Mouse (Mus musculus) gastrocnemius, adult 8-10 months (tissue): ENCODE measurements around the gene Hrct1. TPM values are rescaled to one million over a fixed set of nuclear protein-coding genes. Genes with fewer than 3 reads are reported as not detected.
A peak's percentile ranks its signal among the peaks of the same experiment; 100 is the strongest.

Source experiments
- DNase-seq, 2 experiments: peaks; one replicate each; pipeline ENCODE4 v3.0.0; 2022; ENCODE audit warnings: low spot score in 2 of 2
- total RNA-seq, 4 experiments: library from RNA; stranded (reverse); gene quantifications; 2 replicates each; pipeline ENCODE4 v1.2.4; 2022

Hrct1 gene
- total RNA-seq, 4 experiments from 2014 or later: 0.73 to 2.9 (median 1.7) TPM

DNA sequence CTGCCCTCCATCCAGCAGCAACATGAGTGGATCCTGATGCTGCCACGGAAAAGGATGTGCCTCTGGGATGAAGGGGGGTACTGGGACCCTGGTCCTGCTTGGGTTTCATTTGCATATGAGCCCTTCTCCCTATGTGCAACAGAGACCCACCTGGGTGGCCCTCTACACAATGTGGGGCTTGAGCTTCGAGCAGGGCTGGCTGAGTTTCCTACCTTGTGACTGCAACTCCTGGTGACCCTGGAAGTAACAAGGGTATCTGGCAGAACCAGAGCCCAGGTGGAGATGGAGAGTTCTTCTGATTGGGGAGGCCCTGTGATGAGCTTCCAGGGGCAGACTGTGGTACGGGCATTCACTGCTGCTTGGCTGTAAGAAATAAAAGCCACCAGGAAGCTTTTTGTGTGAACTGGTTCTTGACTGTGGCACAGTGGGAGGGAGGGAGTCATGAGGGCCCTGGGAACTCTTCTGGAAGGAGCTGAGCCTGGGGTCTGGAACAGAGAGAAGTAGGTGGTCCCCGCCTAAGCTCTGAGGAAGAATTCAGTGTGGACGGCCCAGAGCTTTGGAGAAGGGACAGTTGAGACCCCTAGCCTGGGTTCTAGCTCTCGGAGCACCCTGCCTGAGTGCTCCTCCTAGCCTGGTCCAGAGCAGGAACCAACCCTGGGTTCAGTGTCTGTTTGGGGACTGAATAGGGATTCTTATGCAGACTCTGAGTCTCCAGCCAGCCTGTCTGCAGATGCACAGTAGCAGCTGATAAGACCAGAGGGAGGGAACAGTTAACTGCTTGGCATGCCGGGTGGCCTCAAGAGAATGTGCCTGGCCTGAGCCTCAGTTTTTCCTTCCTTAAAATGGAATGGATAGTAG is 959 bp downstream of the Hrct1 start:
- DNase-seq: no peak

DNA sequence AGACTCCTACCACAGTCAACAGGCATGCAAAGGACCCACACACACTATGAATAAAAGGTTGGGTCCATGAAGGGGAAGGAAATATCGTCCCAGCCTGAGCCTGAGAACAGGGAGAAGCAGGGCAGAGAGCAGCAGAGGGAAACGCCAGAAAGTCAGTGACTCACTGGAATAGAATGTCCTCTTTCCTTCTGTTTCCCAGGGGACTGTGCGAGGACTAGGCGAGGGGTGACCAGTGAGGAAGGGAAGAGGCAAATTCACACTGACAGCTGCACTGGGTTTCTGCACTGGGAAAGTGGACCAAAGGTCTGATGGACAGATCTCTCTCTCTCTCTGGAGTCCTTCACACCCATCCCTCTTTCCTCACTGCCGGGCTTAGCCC is 1.6 kb downstream of the Hrct1 start:
- peak; percentile 47 to 50 for DNase-seq

DNA sequence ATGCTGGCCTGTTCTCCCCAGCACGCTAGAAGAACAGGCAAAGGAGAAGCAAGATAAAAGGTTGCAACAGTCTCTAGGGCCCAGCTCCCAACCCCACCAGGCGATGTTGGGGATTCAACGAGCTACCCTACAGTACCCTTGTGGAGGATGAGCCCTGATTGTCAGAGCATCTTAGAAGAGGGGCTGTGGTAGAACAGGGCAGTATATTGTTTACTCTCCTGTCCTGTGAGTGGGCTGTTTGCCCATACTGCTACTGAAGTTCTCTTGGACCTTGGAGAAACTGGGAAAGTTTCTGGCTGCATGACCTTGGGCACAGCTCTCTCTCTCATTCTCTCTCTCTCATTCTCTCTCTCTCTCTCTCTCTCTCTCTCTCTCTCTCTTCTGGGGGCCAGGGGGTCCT is 2.1 kb downstream of the Hrct1 start:
- DNase-seq: no peak

DNA sequence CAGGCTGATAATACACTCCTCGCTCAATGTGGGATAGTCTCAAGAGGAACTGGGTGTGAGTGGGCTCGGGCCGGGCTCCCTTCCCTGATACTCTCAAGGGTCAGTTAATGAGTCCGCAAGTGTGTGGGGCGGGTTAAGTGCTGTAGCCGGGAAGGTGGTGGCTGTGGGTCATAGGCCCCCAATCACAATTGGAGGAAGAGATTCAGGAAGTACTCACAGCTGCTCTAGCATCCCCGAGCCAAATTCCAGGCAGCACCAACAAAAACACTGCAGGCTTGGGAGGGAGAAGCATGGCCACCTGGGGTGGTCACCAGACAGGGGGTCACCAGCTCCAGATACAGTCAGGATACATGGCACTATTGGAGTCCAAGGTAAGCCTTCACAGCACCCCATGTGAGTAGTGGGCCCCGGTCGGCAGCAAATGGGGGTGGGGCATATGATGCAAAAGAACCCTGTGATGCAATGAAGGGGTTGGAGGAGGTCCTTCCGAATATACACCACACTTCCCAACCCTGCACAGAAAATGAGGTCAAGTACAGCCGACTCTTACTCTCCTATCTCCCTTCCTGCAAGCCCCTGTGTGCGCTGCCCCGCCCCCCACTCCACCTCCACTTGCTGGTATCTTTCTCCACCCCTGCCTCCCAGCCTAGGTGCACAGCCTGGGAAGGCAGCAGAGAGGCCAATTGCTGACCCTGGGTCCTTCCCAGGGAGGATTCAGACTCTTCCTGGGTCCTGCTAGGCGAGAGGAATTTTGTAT is 3.0 kb downstream of the Hrct1 start, which contains the start of gene Spaar:
Spaar (plus strand) TSS at position 241 of the 757 bp plus-strand sequence.
- peak in 1 of 2 experiments; percentile 58 for DNase-seq

DNA sequence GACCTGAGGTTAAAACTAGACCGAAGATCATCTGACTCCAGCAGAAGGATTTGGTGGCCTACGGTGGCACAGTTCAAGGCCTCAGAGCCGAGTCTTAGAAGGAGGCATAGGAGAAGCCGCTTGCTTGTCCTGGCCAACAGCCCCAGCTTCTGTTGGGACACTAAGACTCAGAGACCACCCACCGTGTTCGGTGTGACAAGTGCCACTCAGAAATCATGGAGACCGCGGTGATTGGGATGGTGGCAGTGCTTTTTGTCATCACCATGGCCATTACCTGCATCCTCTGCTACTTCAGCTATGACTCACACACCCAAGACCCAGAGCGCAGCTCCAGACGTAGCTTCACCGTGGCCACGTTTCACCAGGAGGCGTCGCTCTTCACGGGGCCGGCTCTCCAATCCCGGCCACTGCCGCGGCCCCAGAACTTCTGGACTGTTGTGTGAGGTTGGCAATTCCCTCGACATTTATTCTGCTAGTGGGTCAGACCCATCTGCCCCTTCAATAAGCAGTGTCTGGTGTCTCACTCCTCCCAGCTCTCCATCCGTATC is 3.8 kb downstream of the Hrct1 start:
- DNase-seq: no peak

DNA sequence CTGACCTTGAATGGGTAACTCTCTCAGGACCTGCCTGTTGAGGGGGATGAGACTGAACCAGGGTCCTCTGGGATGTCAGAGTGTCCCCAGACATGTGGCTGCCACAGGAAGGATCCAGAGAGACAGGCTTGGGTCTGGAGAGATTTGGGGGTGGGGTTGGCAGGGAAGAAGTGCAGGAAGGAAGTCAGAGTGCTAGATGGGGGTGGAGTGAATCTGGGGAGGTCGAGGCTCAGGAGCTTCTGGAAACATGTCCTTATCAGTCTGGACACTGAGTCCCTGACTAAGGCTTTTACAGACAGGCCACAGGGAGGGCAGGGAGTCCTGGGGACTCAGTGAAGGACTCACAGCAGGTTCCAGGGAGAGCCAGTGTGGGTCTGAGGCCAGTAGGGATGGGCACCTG is 5.2 kb downstream of the Hrct1 start:
- DNase-seq: no peak

DNA sequence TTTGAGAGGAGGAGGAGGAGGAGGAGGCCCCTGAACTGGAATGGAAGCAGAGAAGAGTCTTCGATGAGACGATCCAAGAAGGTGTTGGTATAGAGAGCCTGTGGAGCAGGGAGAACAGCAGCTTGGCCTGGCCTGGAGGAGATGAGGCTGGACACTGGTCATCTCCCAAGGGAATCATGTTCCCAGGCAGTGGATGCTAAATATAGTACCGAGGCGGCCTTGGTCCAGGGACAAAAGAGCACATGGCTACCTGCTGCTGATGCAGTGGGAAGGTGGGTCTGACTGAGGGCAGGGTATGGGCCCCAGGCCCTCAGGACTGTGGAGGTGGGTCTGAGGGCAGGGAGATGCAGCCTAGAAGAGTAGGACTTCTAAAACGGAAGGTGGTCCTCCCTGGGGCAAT is 6.2 kb downstream of the Hrct1 start:
- DNase-seq: peak in 1 of 2 experiments; percentile 45

DNA sequence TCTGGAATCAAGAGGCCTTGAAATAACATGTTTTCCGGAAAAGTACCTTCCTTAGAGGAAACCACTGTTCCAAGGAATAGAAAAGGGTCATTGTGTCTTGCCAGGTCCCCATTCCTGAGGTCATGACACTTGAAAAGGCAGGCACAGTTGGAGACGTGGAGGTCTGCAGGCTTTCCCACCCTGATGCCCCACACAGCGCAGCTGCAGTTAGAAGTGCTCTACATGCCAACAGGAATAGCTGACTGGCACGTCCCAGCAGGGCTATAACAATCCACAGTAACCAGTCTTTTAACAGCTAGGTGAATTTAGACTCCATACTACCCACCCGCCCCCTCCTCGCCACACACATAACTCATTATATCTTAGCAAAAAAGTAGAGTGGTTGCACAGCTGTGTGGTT is 10.2 kb downstream of the Hrct1 start:
- DNase-seq: no peak

DNA sequence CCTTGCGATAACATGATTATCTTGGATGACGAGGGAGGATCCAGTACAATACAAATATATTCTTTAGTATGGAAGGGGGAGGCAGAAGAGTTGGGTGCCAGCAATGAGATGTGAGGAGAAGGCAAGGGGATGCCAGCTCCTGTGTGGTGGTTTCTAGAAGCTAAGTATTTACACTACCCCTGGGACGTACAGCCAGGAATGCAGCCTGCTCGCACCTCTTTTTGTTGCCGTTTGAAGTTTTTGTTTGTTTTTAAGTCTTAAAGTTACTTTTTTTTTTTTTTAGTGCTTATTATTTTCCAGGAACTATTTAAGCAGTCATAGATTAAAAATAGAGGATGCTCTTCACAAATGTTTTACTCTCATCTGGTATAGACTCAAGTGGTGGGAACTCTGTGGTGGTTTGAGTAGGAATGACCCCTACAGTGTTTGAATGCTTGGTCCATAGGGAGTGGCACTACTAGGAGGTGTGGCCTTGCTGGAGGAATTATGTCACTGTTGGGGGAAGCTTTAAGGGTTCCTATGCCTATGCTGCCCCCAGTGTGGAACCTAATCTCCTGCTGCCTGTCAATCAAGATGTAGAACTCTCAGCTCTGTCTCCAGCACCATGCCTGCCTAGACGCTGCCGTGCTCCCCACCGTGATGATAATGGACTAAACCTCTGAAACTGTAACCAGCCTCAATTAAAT is 12.1 kb downstream of the Hrct1 start:
- no peak for DNase-seq

DNA sequence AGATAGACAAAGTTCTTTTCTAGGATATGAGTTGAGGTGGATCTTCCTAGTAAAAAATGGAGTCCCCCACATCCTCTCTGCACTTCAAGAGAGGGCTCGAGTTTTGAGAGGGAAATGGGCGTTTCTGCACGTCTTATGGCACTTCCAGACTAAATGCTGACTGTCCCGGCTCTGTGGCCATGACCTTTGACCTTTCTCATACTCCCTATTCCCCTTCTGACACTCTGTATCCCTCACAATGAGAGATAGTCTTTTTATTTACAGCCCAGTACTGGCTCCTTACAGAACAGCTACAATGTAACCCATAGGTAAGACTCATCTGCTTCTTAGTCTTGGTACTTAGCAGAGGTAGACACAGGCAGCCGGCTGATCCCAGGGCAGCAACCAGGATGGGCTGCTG is 14.5 kb downstream of the Hrct1 start:
- DNase-seq: no peak

DNA sequence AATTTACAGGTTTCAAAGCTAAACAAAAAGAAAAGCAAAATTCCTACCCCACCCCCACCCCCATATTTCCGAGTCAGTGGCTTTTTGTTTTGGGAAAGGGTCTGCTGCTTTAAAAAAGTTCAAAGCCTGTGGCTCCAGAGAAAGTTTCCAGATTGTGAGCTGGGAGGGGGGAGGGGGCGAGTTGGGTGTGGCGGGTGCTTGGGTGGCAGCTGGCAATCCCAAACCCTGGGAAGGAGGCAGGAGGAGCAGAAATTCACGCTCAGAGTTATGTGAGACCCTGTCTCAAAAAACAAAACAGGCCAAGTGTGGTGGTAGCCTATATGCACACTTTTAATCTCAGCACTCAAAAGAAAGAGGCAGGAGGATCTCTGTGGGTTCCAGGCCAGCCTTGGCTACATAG is 15.6 kb downstream of the Hrct1 start:
- DNase-seq: no peak

DNA sequence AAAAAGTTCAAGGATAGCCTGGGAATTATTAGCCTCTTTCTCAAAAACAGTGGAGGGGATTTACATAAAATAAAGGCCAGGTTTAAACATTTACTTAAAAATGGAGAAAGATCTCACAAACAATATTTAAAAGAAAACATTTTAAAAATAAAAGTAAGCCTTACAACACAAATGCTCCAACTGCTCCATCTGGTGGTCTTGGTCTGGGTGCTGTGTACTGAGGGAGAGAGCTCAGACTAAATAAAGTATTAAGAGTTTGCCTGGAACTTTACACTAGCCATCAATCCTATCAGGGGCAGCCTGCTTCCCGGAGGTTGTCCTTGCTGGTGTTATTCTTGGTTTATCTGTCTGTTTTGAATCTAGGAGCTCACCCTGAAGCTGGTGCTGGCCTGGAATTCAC is 16.1 kb downstream of the Hrct1 start:
- DNase-seq: no peak

DNA sequence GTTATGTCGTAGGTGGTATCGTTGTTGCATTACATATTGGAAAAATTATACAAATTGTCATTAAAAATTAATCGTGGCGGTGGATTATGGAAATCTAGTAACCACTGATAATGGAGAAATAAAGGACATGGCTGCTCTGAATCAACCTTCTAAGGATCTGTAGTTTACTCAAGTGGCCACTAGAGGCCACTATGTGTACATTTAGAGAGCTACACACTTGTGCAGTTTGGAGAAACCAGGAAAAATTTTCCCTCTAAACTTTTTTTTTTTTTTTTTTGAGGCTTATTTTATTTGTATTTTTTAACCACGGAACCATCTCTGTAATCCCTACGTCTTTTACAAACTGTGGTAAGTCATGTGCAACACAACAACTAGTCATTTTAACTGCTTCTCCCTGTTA is 18.2 kb downstream of the Hrct1 start:
- no peak for DNase-seq

DNA sequence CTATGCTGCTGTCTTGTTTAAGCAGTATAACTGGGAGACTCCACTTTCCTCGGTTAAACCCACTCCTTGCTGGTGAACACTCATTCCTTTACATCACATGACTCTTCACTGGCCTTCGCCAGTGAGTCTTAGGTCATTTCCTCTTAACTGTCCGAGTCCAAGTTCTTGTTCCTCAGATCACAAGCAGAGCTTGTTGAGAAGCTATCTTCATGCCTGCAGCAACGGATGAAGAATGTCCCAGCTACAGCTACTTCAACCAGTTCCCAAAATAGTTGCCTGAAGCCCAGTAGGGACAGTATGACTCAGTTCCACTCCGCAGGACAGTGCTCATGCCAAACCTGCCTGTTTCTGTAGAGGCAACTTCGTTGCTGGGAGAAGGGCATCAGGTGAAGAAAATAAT is 30.2 kb downstream of the Hrct1 start:
- DNase-seq: no peak

DNA sequence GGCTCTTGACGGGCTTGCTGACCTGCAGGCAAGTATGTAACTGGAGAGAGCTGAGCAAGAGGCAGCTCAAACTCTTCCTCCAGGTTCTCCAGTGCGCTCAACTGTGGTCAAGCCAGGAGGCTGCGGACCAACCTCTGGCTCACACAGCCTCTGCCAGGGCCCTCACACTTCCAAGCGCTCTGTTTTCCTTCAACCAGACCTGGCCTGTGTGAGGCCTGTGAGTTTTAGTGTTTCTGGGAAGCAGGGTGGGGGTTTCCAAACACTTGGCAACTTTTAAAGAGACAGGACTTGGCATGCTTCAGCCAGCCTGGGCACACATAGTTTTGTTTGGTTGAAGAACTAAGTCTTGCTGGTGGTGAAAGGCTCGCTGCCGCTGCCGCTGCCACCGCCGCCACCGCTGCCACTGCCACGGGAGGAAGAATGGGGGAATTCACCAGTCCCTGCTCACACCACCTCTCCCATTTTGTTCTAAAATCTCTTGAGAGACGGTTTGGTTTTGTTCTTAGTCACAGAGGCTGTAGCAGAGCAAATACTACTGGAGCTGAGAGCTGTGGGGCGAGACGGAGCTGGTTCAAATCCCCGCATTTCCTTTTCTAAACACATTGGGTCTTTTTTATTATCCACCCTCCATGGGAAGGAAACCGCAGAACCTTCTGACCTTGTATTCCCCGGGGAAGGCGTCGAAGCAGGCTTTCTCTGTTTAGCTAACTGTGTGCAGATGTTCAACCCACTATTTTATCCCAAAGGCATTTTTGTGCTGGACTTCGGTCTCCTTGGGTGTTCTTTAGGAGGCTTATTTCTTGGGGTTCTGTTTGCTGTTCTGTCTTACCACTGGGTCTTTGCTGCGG is 32.8 kb downstream of the Hrct1 start:
- DNase-seq: peak in 1 of 2 experiments; percentile 5

DNA sequence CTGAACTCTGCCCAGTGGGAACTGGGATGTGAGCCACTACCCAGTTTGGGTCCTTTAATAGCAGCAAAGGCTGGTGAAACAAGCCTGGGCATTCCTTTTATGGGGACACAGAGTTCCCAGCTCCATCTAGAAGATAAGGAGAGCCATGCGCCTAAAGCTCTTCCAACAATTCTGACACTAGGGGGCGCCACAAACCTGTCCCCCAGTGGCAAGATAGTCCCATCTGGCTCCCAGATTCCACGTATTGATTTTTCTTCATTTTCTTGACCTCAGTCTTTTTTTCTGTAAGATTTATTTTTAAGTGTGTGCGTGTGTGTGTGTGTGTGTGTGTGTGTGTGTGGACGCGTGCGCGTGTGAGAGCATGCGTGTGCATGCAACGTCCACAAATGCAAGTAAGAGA is 33.5 kb downstream of the Hrct1 start:
- peak in 1 of 2 experiments; percentile 9 for DNase-seq

DNA sequence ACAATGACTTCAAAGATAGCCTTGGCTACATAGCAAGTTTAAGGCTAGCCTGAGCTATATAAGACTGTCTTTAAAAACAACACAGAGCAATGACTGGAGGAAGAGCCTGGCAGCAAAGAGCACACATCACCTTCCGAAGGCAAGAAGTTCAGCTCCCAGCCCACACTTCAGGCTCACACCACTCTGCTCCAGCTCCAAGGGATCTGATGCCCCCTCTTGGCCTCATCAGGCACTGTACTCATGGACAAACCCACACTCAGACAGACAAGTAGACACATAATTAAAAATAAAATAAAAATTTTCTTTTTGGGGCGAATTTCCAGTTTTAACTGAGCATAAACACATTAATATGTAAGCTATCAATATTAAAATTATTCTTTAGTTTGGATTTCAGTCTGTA is 34.3 kb downstream of the Hrct1 start:
- no peak for DNase-seq

DNA sequence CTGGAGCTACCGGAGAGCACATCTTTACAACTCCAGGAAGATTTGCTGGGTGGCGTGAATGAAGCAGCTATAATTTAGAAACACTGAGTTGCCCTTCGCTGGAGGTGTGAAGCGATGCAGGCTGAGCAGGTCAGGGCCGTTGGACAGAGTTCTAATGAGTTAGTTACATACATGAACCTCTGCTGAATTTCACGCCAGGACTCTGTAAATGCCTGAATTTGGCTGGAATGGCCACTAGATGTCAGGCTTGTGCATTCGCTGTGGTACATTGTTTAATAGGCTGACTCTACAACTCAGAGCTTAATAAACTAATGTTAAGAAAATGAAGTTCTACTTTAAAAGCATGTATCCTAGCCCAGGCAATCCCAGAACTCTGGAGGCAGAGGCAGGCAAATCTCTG is 36.4 kb downstream of the Hrct1 start:
- peak in 1 of 2 experiments; percentile 11 for DNase-seq

DNA sequence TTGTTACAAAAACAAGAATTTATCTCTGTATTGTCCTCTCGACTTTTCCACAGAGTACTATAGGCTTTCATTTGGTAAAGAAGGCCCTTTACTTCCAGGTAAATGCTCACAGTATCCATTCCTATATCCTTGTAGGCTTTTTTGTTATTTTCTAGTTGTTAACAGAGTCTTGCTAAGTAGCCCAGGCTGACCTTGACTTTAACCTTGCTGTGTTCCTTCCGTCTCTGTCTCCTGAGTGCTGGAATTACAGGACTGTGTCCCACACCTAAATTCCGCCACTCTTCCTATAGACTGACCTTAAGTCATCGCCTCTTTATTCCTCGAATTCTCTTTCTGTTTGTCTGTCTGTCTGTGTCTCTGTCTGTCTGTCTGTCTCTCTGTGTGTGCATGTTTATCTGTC is 41.4 kb downstream of the Hrct1 start:
- no peak for DNase-seq

DNA sequence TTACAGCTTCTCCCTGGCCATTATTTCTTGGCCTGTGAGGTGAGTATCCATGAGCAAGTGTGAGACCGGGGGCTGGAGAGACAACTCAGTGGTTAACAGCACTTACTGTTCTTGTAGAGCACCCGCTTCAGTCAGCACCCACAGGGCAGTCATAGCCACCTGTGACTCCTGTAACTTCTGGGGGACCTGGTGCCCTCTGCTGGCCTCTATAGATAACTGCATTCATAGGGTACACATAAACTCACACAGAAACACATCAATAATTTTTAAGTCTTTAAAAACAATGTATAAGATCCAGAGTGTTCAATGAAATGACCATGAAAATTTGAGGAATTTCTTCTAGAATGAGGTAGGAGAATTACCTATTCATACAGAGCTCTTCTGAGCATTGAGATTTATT is 42.4 kb downstream of the Hrct1 start:
- DNase-seq: no peak

DNA sequence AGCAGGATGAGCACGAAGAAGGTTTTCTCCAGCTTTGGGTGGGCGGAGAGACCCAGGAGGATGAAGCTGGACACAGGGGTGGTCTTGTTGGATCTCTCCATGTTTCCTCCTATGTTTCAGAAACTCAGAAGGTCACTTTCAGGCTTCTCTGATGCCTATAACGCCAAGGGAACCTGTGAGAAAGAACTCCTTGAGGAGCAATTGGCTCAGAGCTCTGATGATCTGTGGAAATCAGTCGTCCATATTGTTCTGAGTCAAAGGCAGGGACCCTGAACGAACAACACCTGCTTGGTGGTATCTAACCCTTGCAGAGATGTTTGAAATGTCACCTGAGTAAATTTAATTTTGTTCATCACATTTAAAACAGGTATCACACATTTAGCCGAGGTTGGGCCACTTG is 43.9 kb downstream of the Hrct1 start, which contains the start of gene Olfr159:
Olfr159 (minus strand) TSS at position 101 of the 400 bp plus-strand sequence.
- DNase-seq: no peak
